Mouse (Mus musculus) embryonic facial prominence, embryonic 12.5 days (tissue): ENCODE measurements at regions not wholly inside any gene's neighbourhood (a gene's known extent, or its start where the extent isn't known, plus 50 kb on each side); places are given as distances from the start of the nearest gene placed in this dataset.

Source experiments
- ATAC-seq: fragments of 200-750 bp; cut with Nextera tagmentation; 2 replicates; pipeline ENCODE4 v1.8.0; 2017; ENCODE audit not compliant: insufficient number of reproducible peaks, insufficient read depth, low FRiP score, low TSS enrichment
- H3K27ac ChIP-seq: fragments of 300-500 bp; sonication (generic); 2 replicates; pipeline ENCODE4 v1.5.1; 2016; ENCODE audit warnings: mild to moderate bottlenecking
- H3K27me3 ChIP-seq: fragments of 300-500 bp; sonication (generic); 2 replicates; pipeline ENCODE4 v1.6.1; 2016; ENCODE audit warnings: mild to moderate bottlenecking, moderate library complexity
- H3K36me3 ChIP-seq: fragments of 300-500 bp; sonication (generic); 2 replicates; pipeline ENCODE4 v1.6.1; 2016; ENCODE audit warnings: mild to moderate bottlenecking
- H3K4me1 ChIP-seq: fragments of 300-500 bp; sonication (generic); 2 replicates; pipeline ENCODE4 v1.6.1; 2016
- H3K4me2 ChIP-seq: fragments of 300-500 bp; sonication (generic); replicated peaks from 2 replicates; pipeline ENCODE4 v1.6.1; 2016; ENCODE audit warnings: mild to moderate bottlenecking, moderate library complexity
- H3K4me3 ChIP-seq: fragments of 300-500 bp; sonication (generic); 2 replicates; pipeline ENCODE4 v1.5.1; 2016; ENCODE audit warnings: mild to moderate bottlenecking
- H3K9ac ChIP-seq: fragments of 300-500 bp; sonication (generic); 2 replicates; pipeline ENCODE4 v1.6.1; 2016; ENCODE audit warnings: mild to moderate bottlenecking, moderate library complexity
- H3K9me3 ChIP-seq: fragments of 300-500 bp; sonication (generic); 2 replicates; pipeline ENCODE4 v1.6.1; 2016; ENCODE audit warnings: mild to moderate bottlenecking, moderate library complexity
- WGBS: fragments of 180-500 bp; shearing (Covaris S2); methylation state at CpG from one replicate; pipeline ENCODE4 v1.1.7; 2016; 5-methylcytosine and 5-hydroxymethylcytosine counted together

DNA sequence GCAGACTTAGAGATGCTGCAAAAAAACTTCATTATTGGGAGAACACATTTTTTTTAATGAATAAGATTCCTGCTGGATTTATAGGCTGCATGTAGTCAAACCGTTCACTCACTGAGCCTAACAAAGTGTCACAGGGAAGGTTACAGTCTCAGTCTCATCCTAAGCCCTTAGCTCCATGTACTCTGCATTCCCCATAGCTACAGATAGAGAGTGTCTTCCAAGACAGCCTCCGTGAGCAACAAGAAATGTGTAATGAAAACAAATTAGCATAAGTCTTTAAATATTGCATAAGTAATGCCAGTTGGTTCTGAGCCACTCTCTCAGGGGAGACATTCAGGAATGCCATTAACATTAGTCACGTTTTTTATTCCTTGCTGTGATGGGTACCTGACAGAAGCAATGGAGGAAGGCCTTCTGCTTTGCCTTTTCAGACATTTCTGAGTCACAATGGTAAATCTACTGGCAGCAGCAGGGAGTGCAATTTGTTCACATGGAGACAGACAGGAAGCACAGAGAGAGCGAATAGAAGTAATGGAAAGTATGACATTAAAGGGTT, 376.7 kb downstream of the Fam84b start:
- no peaks in the 10 kb centered on the region for H3K27me3 ChIP-seq
- H3K36me3 ChIP-seq = no peaks in the 10 kb centered on the region
- 67% methylated on average over 4 of the region's 4 CpGs for WGBS
- no peak for ATAC-seq
- H3K4me1 ChIP-seq = no peaks in the 10 kb centered on the region
- H3K27ac ChIP-seq = no peak overlapping the region
- H3K4me2 ChIP-seq = no peak overlapping the region
- no peak overlapping the region for H3K4me3 ChIP-seq
- H3K9me3 ChIP-seq = no peaks in the 10 kb centered on the region
- H3K9ac ChIP-seq = no peak overlapping the region

DNA sequence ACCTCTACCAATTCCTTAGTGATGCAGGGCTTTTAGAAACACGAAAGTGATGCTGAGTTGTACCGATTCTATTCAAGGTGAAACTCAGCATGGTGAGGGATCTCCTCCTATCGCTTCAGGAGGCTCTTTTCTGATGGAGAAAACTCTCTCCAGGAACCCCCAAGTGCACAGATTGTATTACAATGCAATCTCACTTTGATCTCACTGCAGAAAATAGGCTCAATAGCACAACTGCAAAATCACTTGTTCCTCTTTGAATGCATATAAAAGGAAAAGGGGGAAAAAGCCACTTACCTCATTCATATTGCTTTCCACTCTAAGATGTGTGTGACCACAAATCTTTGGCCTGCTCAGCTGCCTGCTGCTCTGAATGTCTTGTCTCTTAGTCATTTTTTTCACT, 378.5 kb downstream of the Fam84b start:
- Histone ChIP-seq H3K9ac (no peak overlapping the region), H3K4me2 (no peak overlapping the region), H3K27ac (no peak overlapping the region), H3K4me3 (no peak overlapping the region), H3K27me3 (no peaks in the 10 kb centered on the region), H3K4me1 (no peaks in the 10 kb centered on the region), H3K36me3 (no peaks in the 10 kb centered on the region), H3K9me3 (no peaks in the 10 kb centered on the region)
- 41% methylated on average over 3 of the region's 3 CpGs for WGBS
- no peak for ATAC-seq

DNA sequence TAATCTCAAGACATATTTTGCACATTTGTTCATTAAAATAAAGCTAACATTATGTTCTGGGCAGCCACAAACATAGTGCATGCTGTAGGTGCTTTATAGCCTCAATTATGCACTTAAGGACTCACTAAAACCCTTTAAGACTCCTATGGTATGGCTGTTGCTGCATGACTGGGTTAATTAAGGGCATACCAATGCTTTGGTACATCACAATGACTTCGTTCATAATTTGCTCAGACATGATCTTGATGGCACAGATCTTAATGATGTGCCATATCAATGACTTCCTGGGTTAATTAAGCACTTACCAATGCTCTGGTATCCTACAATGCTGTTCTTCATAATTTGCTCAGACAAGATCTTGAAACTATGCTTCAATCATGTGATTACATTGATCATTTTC, 415.5 kb upstream of the 4933412E24Rik start:
- Histone ChIP-seq H3K27me3 (no peaks in the 10 kb centered on the region), H3K4me2 (no peak overlapping the region), H3K4me3 (no peak overlapping the region), H3K27ac (no peak overlapping the region), H3K9ac (no peak overlapping the region), H3K4me1 (no peaks in the 10 kb centered on the region), H3K36me3 (no peaks in the 10 kb centered on the region), H3K9me3 (no peaks in the 10 kb centered on the region)
- no peak for ATAC-seq
- 76% methylated on average over 1 of the region's 1 CpGs for WGBS

DNA sequence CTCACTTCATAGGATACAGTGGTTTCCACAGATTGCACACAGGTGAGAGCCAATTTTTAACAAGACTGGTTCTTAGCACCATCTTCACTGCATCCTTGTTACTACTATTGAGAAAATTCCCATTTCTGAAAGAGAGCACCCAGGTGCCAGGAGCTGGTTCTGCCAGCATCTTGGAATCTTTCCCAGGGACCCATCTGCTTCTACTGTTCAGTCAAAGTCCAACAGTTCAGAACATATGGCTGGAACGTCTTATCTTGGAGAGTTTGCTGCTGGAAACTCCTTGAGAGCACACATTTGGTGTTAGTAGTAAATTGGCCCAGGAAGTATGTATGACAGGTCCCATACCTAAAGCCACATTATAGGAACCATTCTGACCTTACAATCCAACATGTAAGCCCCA, 402.7 kb upstream of the 4933412E24Rik start:
- ATAC-seq = no peak
- H3K27ac ChIP-seq = no peak overlapping the region
- WGBS = 77% methylated on average over 1 of the region's 1 CpGs
- H3K4me2 ChIP-seq = no peak overlapping the region
- H3K27me3 ChIP-seq = no peaks in the 10 kb centered on the region
- no peak overlapping the region for H3K9ac ChIP-seq
- H3K9me3 ChIP-seq = no peaks in the 10 kb centered on the region
- no peaks in the 10 kb centered on the region for H3K36me3 ChIP-seq
- H3K4me3 ChIP-seq = no peak overlapping the region
- H3K4me1 ChIP-seq = no peaks in the 10 kb centered on the region

DNA sequence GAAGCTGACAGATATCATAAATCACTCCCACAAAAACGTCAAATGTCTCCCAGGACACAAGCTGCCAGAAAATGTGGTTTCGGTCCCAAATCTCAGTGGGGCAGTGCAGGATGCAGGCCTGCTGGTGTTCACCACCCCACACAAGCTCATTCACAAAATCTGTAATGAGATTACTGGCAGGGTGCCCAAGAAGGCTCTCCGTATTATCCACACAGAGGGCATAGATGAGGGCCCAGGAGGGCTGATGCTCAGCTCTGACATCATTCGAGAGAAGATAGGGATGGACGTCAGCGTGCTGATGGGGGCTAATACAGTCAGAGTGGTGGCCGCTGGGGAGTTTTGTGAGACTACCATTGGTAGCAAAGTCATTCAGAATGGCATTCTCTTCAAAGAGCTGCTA, 375.9 kb upstream of the 4933412E24Rik start:
- H3K9ac ChIP-seq = no peak overlapping the region
- H3K27ac ChIP-seq = no peak overlapping the region
- no peaks in the 10 kb centered on the region for H3K36me3 ChIP-seq
- H3K9me3 ChIP-seq = no peaks in the 10 kb centered on the region
- H3K27me3 ChIP-seq = no peaks in the 10 kb centered on the region
- H3K4me1 ChIP-seq = no peaks in the 10 kb centered on the region
- no peak overlapping the region for H3K4me3 ChIP-seq
- WGBS = 87% methylated on average over 7 of the region's 7 CpGs
- H3K4me2 ChIP-seq = no peak overlapping the region
- ATAC-seq = no peak

DNA sequence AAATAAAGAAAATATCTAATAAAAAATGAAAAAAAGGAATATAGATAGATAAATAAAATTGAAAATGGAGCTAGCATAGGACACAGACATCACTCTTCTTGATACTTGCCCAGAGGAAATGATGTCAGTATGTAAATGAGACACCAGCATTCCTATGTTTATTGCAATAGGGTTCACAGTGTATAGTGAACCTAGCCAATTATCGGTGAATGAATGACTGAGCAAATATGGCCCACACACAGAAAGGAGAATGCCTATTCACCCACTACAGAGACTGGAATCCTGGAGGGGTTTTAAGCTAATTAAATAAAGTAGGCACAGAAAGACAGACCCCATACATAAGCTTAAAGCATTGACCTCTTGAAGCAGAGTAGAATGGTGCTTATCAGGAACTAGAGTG, 373.9 kb upstream of the 4933412E24Rik start:
- WGBS = 87% methylated on average over 1 of the region's 1 CpGs
- H3K9me3 ChIP-seq = no peaks in the 10 kb centered on the region
- ATAC-seq = no peak
- H3K27ac ChIP-seq = no peak overlapping the region
- no peaks in the 10 kb centered on the region for H3K4me1 ChIP-seq
- no peak overlapping the region for H3K4me3 ChIP-seq
- no peaks in the 10 kb centered on the region for H3K27me3 ChIP-seq
- H3K36me3 ChIP-seq = no peaks in the 10 kb centered on the region
- H3K9ac ChIP-seq = no peak overlapping the region
- H3K4me2 ChIP-seq = no peak overlapping the region

DNA sequence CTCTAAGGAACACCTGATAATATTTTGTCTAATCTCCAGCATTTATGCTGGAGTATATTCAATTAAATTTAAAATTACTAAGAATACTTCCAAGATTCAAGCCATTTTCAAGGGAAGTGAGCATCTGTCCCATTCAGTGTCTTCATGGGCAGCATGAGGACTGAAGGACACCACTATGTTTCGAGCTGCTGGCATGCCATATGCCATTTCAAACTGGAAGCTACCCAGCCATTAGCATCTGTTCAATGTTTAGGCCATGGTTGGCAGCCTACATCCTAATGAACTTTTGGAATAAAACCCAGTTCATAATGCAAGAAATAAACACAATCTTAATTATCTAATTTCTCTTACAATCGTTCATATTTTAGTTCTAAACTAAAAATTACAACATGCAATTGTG, 371.5 kb upstream of the 4933412E24Rik start:
- no peak for ATAC-seq
- Histone ChIP-seq H3K4me3 (no peak overlapping the region), H3K27me3 (no peaks in the 10 kb centered on the region), H3K4me1 (no peaks in the 10 kb centered on the region), H3K36me3 (no peaks in the 10 kb centered on the region), H3K27ac (no peak overlapping the region), H3K4me2 (no peak overlapping the region), H3K9me3 (no peaks in the 10 kb centered on the region), H3K9ac (no peak overlapping the region)
- WGBS = 79% methylated on average over 2 of the region's 2 CpGs
